Comparison of ENCODE assay signal across 8 mouse cellular contexts in genomic region chr15:97606630-97607381, GRCm38 (mm10).
A peak's percentile ranks its signal among the peaks of the same experiment; 100 is the strongest.
DNase-seq lines count a peak whose midpoint lies in the region; ATAC-seq and TF ChIP-seq lines count a peak whose summit lies in the region.

No protein-coding gene starts in this region.

- H3K4me3 ChIP-seq in embryonic facial prominence, embryonic 15.5 days (replicated peaks) = peak overlapping the region; percentile 32
- peak overlapping the region; percentile 31 for H3K4me3 ChIP-seq in hindbrain, postnatal 0 days (ENCODE audit: low read length)
- peak overlapping the region; percentile 41 for H3K4me3 ChIP-seq in midbrain, embryonic 12.5 days
- H3K4me3 ChIP-seq in stomach, embryonic 15.5 days (replicated peaks) = peak overlapping the region; percentile 33

- H3K27me3 ChIP-seq in embryonic facial prominence, embryonic 15.5 days = no peaks in the 10 kb centered on the region
- H3K27me3 ChIP-seq in hindbrain, postnatal 0 days (ENCODE audit: insufficient read depth, low read length) = no peaks in the 10 kb centered on the region
- H3K27me3 ChIP-seq in midbrain, embryonic 12.5 days = peaks cover 20% of the 10 kb centered on the region
- H3K27me3 ChIP-seq in stomach, embryonic 15.5 days (replicated peaks) = 0 out of 2 replicates have a peak, but pooled peaks cover 3% of the 10 kb centered on the region

- no peak overlapping the region for H3K27ac ChIP-seq in embryonic facial prominence, embryonic 15.5 days (replicated peaks)
- H3K27ac ChIP-seq in hindbrain, postnatal 0 days = peak overlapping the region; percentile 88
- H3K27ac ChIP-seq in midbrain, embryonic 12.5 days (replicated peaks) = peak overlapping the region; percentile 93
- H3K27ac ChIP-seq in stomach, embryonic 15.5 days = peak overlapping the region; percentile 6; the same call in 1 of the 2 replicates

- DNase-seq in adrenal gland, adult (ENCODE audit: inconsistent age in 2 of 2, low spot score in 1 of 2) = peak; percentile 45 to 72
- DNase-seq in adrenal gland, adult 8-10 months = no peak
- peak; percentile 67 for DNase-seq in adrenal gland, postnatal 14 days
- DNase-seq in hindbrain, postnatal 0 days (ENCODE audit: low spot score) = peak; percentile 93
- peak; percentile 71 to 78 for DNase-seq in left cerebral cortex, postnatal 14 days (ENCODE audit: low spot score in 2 of 2)

- TF ChIP-seq CTCF in hindbrain, postnatal 0 days (IDR thresholded peaks at IDR 0.05; ENCODE audit: low read depth) = 0 out of 2 replicates have a peak, but pooled peaks have one; percentile 1

- 10% methylated on average over 25 of the region's 25 CpGs for WGBS in embryonic facial prominence, embryonic 15.5 days
- WGBS in hindbrain, postnatal 0 days = 3% methylated on average over 25 of the region's 25 CpGs
- 5% methylated on average over 25 of the region's 25 CpGs for WGBS in midbrain, embryonic 12.5 days
- 10% methylated on average over 25 of the region's 25 CpGs for WGBS in stomach, embryonic 15.5 days

- H3K4me1 ChIP-seq in embryonic facial prominence, embryonic 15.5 days = peaks cover 13% of the 10 kb centered on the region; the same call in 1 of the 2 replicates
- peaks cover 3% of the 10 kb centered on the region for H3K4me1 ChIP-seq in hindbrain, postnatal 0 days (ENCODE audit: insufficient read depth, low read length)
- H3K4me1 ChIP-seq in midbrain, embryonic 12.5 days = peaks cover 13% of the 10 kb centered on the region
- peaks cover 8% of the 10 kb centered on the region; the same call in 1 of the 2 replicates for H3K4me1 ChIP-seq in stomach, embryonic 15.5 days

- H3K9me3 ChIP-seq in embryonic facial prominence, embryonic 15.5 days (replicated peaks) = no peaks in the 10 kb centered on the region
- no peaks in the 10 kb centered on the region for H3K9me3 ChIP-seq in hindbrain, postnatal 0 days (ENCODE audit: low read length)
- H3K9me3 ChIP-seq in midbrain, embryonic 12.5 days = no peaks in the 10 kb centered on the region
- H3K9me3 ChIP-seq in stomach, embryonic 15.5 days = no peaks in the 10 kb centered on the region

- intact Hi-C loops in left cerebral cortex, postnatal 14 days (cut with DNase I) = loop anchor here (10.0 kb wide), 1 partner anchor 412 kb away; no protein-coding TSS in a partner anchor

- H3K36me3 ChIP-seq in embryonic facial prominence, embryonic 15.5 days = no peaks in the 10 kb centered on the region
- no peaks in the 10 kb centered on the region for H3K36me3 ChIP-seq in hindbrain, postnatal 0 days (ENCODE audit: insufficient read depth, low read length)
- H3K36me3 ChIP-seq in midbrain, embryonic 12.5 days = no peaks in the 10 kb centered on the region
- H3K36me3 ChIP-seq in stomach, embryonic 15.5 days = no peaks in the 10 kb centered on the region

- no peak overlapping the region for H3K9ac ChIP-seq in embryonic facial prominence, embryonic 15.5 days
- peak overlapping the region; percentile 56 for H3K9ac ChIP-seq in hindbrain, postnatal 0 days (replicated peaks; ENCODE audit: low read length)
- peak overlapping the region; percentile 49 for H3K9ac ChIP-seq in midbrain, embryonic 12.5 days (replicated peaks)
- H3K9ac ChIP-seq in stomach, embryonic 15.5 days = 0 out of 2 replicates have a peak overlapping the region, but pooled peaks have one; percentile 20

- H3K4me2 ChIP-seq in embryonic facial prominence, embryonic 15.5 days (replicated peaks) = peak overlapping the region; percentile 56
- peak overlapping the region; percentile 63 for H3K4me2 ChIP-seq in hindbrain, postnatal 0 days (ENCODE audit: low read depth, low read length)
- peak overlapping the region; percentile 61 for H3K4me2 ChIP-seq in midbrain, embryonic 12.5 days (replicated peaks)
- peak overlapping the region; percentile 74 for H3K4me2 ChIP-seq in stomach, embryonic 15.5 days

- 0 out of 2 replicates have a peak, but pooled peaks have one; percentile 51 for ATAC-seq in embryonic facial prominence, embryonic 15.5 days (ENCODE audit: insufficient number of reproducible peaks, low FRiP score, low TSS enrichment, low read depth)
- peak; percentile 92 for ATAC-seq in hindbrain, postnatal 0 days
- peak; percentile 84 for ATAC-seq in midbrain, embryonic 12.5 days (ENCODE audit: low FRiP score, low read depth)
- ATAC-seq in stomach, embryonic 15.5 days (ENCODE audit: insufficient read depth, low FRiP score, low read depth) = 0 out of 2 replicates have a peak, but pooled peaks have one; percentile 56
